Mouse (Mus musculus): ENCODE measurements around the gene Gm49378. TPM values are rescaled to one million over a fixed set of nuclear protein-coding genes. Genes with fewer than 3 reads are reported as not detected.

Gene Gm49378
- polyA plus RNA-seq (2014; fragmentation: Illumina TruSeq; extraction: RNeasy Lipid Tissue Mini Kit (QIAGEN cat#74804); ENCODE audit: low read depth, low replicate concordance): 1.7 TPM

GRCm38 (mm10) chr14:55637795-55638194, at the start of gene Gm49378:
Gene Gm49378 (minus strand): TSS chr14:55637895.

GRCm38 (mm10) chr14:55681160-55682117, 43.7 kb upstream of the Gm49378 start, which contains the start of gene Tinf2:
Gene Tinf2 (minus strand): TSS chr14:55681820.

GRCm38 (mm10) chr14:55671833-55672740, 34.4 kb upstream of the Gm49378 start, which contains the start of the genes Gmpr2 and Nedd8:
Gene Gmpr2 (plus strand): TSS chr14:55671941.
Gene Nedd8 (minus strand): TSS chr14:55672124.

GRCm38 (mm10) chr14:55659960-55660573, 22.4 kb upstream of the Gm49378 start, which contains the start of gene Mdp1:
Gene Mdp1 (minus strand): TSS chr14:55660508.

GRCm38 (mm10) chr14:55649884-55650283, 12.2 kb upstream of the Gm49378 start, which contains the start of gene Tssk4:
Gene Tssk4 (plus strand): TSS chr14:55650184.

GRCm38 (mm10) chr14:55643060-55643907, 5.6 kb upstream of the Gm49378 start, which contains the start of gene Tm9sf1:
Gene Tm9sf1 (minus strand): TSS chr14:55643806.

GRCm38 (mm10) chr14:55635523-55636007, 2.1 kb downstream of the Gm49378 start, which contains the start of gene Ipo4:
Gene Ipo4 (minus strand): TSS chr14:55635957.

GRCm38 (mm10) chr14:55617822-55618221, 19.9 kb downstream of the Gm49378 start, which contains the start of gene Rec8:
Gene Rec8 (plus strand): TSS chr14:55618037.

GRCm38 (mm10) chr14:55603271-55603632, 34.4 kb downstream of the Gm49378 start, which contains the start of gene Irf9:
Gene Irf9 (plus strand): TSS chr14:55603571.

GRCm38 (mm10) chr14:55591331-55591891, 46.3 kb downstream of the Gm49378 start, which contains the start of gene Rnf31:
Gene Rnf31 (plus strand): TSS chr14:55591708.

GRCm38 (mm10) chr14:55590748-55591330, 46.9 kb downstream of the Gm49378 start, which contains the start of gene Psme2:
Gene Psme2 (minus strand): TSS chr14:55591113.

GRCm38 (mm10) chr14:55584702-55585565, 52.8 kb downstream of the Gm49378 start, which contains the start of gene Emc9:
Gene Emc9 (minus strand): TSS chr14:55585302.

Other genes with a start within 250 kb of the Gm49378 start
- 46.8 TPM for gene Dhrs4, start 159.1 kb downstream of the Gm49378 start, polyA plus RNA-seq (2014; fragmentation: Illumina TruSeq; extraction: RNeasy Lipid Tissue Mini Kit (QIAGEN cat#74804); ENCODE audit: low read depth, low replicate concordance)
- not detected for gene Carmil3, start 147.2 kb downstream of the Gm49378 start, polyA plus RNA-seq (2014; fragmentation: Illumina TruSeq; extraction: RNeasy Lipid Tissue Mini Kit (QIAGEN cat#74804); ENCODE audit: low read depth, low replicate concordance)
- gene Cpne6, start 127.5 kb downstream of the Gm49378 start, polyA plus RNA-seq (2014; fragmentation: Illumina TruSeq; extraction: RNeasy Lipid Tissue Mini Kit (QIAGEN cat#74804); ENCODE audit: low read depth, low replicate concordance): not detected
- not detected for gene Nrl, start 112.9 kb downstream of the Gm49378 start, polyA plus RNA-seq (2014; fragmentation: Illumina TruSeq; extraction: RNeasy Lipid Tissue Mini Kit (QIAGEN cat#74804); ENCODE audit: low read depth, low replicate concordance)
- 4.3 TPM for gene Pck2, start 97.6 kb downstream of the Gm49378 start, polyA plus RNA-seq (2014; fragmentation: Illumina TruSeq; extraction: RNeasy Lipid Tissue Mini Kit (QIAGEN cat#74804); ENCODE audit: low read depth, low replicate concordance)
- gene Dcaf11, start 77.9 kb downstream of the Gm49378 start, polyA plus RNA-seq (2014; fragmentation: Illumina TruSeq; extraction: RNeasy Lipid Tissue Mini Kit (QIAGEN cat#74804); ENCODE audit: low read depth, low replicate concordance): 19.7 TPM
- gene A730061H03Rik, start 77.5 kb downstream of the Gm49378 start, polyA plus RNA-seq (2014; fragmentation: Illumina TruSeq; extraction: RNeasy Lipid Tissue Mini Kit (QIAGEN cat#74804); ENCODE audit: low read depth, low replicate concordance): not detected
- gene Fitm1, start 62.3 kb downstream of the Gm49378 start, polyA plus RNA-seq (2014; fragmentation: Illumina TruSeq; extraction: RNeasy Lipid Tissue Mini Kit (QIAGEN cat#74804); ENCODE audit: low read depth, low replicate concordance): not detected
- 266 TPM for gene Psme1, start 59.8 kb downstream of the Gm49378 start, polyA plus RNA-seq (2014; fragmentation: Illumina TruSeq; extraction: RNeasy Lipid Tissue Mini Kit (QIAGEN cat#74804); ENCODE audit: low read depth, low replicate concordance)
- gene Emc9, start 52.6 kb downstream of the Gm49378 start, polyA plus RNA-seq (2014; fragmentation: Illumina TruSeq; extraction: RNeasy Lipid Tissue Mini Kit (QIAGEN cat#74804); ENCODE audit: low read depth, low replicate concordance): 10.2 TPM
- 161 TPM for gene Psme2, start 46.8 kb downstream of the Gm49378 start, polyA plus RNA-seq (2014; fragmentation: Illumina TruSeq; extraction: RNeasy Lipid Tissue Mini Kit (QIAGEN cat#74804); ENCODE audit: low read depth, low replicate concordance)
- gene Rnf31, start 46.2 kb downstream of the Gm49378 start, polyA plus RNA-seq (2014; fragmentation: Illumina TruSeq; extraction: RNeasy Lipid Tissue Mini Kit (QIAGEN cat#74804); ENCODE audit: low read depth, low replicate concordance): 6.4 TPM
- 44.9 TPM for gene Irf9, start 34.3 kb downstream of the Gm49378 start, polyA plus RNA-seq (2014; fragmentation: Illumina TruSeq; extraction: RNeasy Lipid Tissue Mini Kit (QIAGEN cat#74804); ENCODE audit: low read depth, low replicate concordance)
- gene Rec8, start 19.9 kb downstream of the Gm49378 start, polyA plus RNA-seq (2014; fragmentation: Illumina TruSeq; extraction: RNeasy Lipid Tissue Mini Kit (QIAGEN cat#74804); ENCODE audit: low read depth, low replicate concordance): 2.4 TPM
- 13.4 TPM for gene Ipo4, start 1.9 kb downstream of the Gm49378 start, polyA plus RNA-seq (2014; fragmentation: Illumina TruSeq; extraction: RNeasy Lipid Tissue Mini Kit (QIAGEN cat#74804); ENCODE audit: low read depth, low replicate concordance)
- gene Tm9sf1, start 5.9 kb upstream of the Gm49378 start, polyA plus RNA-seq (2014; fragmentation: Illumina TruSeq; extraction: RNeasy Lipid Tissue Mini Kit (QIAGEN cat#74804); ENCODE audit: low read depth, low replicate concordance): 48.9 TPM
- not detected for gene Tssk4, start 12.3 kb upstream of the Gm49378 start, polyA plus RNA-seq (2014; fragmentation: Illumina TruSeq; extraction: RNeasy Lipid Tissue Mini Kit (QIAGEN cat#74804); ENCODE audit: low read depth, low replicate concordance)
- 32.2 TPM for gene Mdp1, start 22.6 kb upstream of the Gm49378 start, polyA plus RNA-seq (2014; fragmentation: Illumina TruSeq; extraction: RNeasy Lipid Tissue Mini Kit (QIAGEN cat#74804); ENCODE audit: low read depth, low replicate concordance)
- 44.1 TPM for gene Gmpr2, start 34.0 kb upstream of the Gm49378 start, polyA plus RNA-seq (2014; fragmentation: Illumina TruSeq; extraction: RNeasy Lipid Tissue Mini Kit (QIAGEN cat#74804); ENCODE audit: low read depth, low replicate concordance)
- gene Nedd8, start 34.2 kb upstream of the Gm49378 start, polyA plus RNA-seq (2014; fragmentation: Illumina TruSeq; extraction: RNeasy Lipid Tissue Mini Kit (QIAGEN cat#74804); ENCODE audit: low read depth, low replicate concordance): 81.5 TPM
- gene Tinf2, start 43.9 kb upstream of the Gm49378 start, polyA plus RNA-seq (2014; fragmentation: Illumina TruSeq; extraction: RNeasy Lipid Tissue Mini Kit (QIAGEN cat#74804); ENCODE audit: low read depth, low replicate concordance): 10.6 TPM
- not detected for gene Tgm1, start 76.0 kb upstream of the Gm49378 start, polyA plus RNA-seq (2014; fragmentation: Illumina TruSeq; extraction: RNeasy Lipid Tissue Mini Kit (QIAGEN cat#74804); ENCODE audit: low read depth, low replicate concordance)
- 0.47 TPM for gene Rabggta, start 84.4 kb upstream of the Gm49378 start, polyA plus RNA-seq (2014; fragmentation: Illumina TruSeq; extraction: RNeasy Lipid Tissue Mini Kit (QIAGEN cat#74804); ENCODE audit: low read depth, low replicate concordance)
- 15.6 TPM for gene Dhrs1, start 107.8 kb upstream of the Gm49378 start, polyA plus RNA-seq (2014; fragmentation: Illumina TruSeq; extraction: RNeasy Lipid Tissue Mini Kit (QIAGEN cat#74804); ENCODE audit: low read depth, low replicate concordance)
- gene Nop9, start 107.8 kb upstream of the Gm49378 start, polyA plus RNA-seq (2014; fragmentation: Illumina TruSeq; extraction: RNeasy Lipid Tissue Mini Kit (QIAGEN cat#74804); ENCODE audit: low read depth, low replicate concordance): 6.7 TPM
- gene Cideb, start 120.6 kb upstream of the Gm49378 start, polyA plus RNA-seq (2014; fragmentation: Illumina TruSeq; extraction: RNeasy Lipid Tissue Mini Kit (QIAGEN cat#74804); ENCODE audit: low read depth, low replicate concordance): not detected
- not detected for gene Ltb4r2, start 123.5 kb upstream of the Gm49378 start, polyA plus RNA-seq (2014; fragmentation: Illumina TruSeq; extraction: RNeasy Lipid Tissue Mini Kit (QIAGEN cat#74804); ENCODE audit: low read depth, low replicate concordance)
- gene Ltb4r1, start 128.1 kb upstream of the Gm49378 start, polyA plus RNA-seq (2014; fragmentation: Illumina TruSeq; extraction: RNeasy Lipid Tissue Mini Kit (QIAGEN cat#74804); ENCODE audit: low read depth, low replicate concordance): 0.41 TPM
- gene Adcy4, start 146.2 kb upstream of the Gm49378 start, polyA plus RNA-seq (2014; fragmentation: Illumina TruSeq; extraction: RNeasy Lipid Tissue Mini Kit (QIAGEN cat#74804); ENCODE audit: low read depth, low replicate concordance): 1.1 TPM
- not detected for gene Ripk3, start 151.0 kb upstream of the Gm49378 start, polyA plus RNA-seq (2014; fragmentation: Illumina TruSeq; extraction: RNeasy Lipid Tissue Mini Kit (QIAGEN cat#74804); ENCODE audit: low read depth, low replicate concordance)
- 2.6 TPM for gene Nfatc4, start 185.2 kb upstream of the Gm49378 start, polyA plus RNA-seq (2014; fragmentation: Illumina TruSeq; extraction: RNeasy Lipid Tissue Mini Kit (QIAGEN cat#74804); ENCODE audit: low read depth, low replicate concordance)
- gene Nynrin, start 216.1 kb upstream of the Gm49378 start, polyA plus RNA-seq (2014; fragmentation: Illumina TruSeq; extraction: RNeasy Lipid Tissue Mini Kit (QIAGEN cat#74804); ENCODE audit: low read depth, low replicate concordance): 0.41 TPM
- gene Cbln3, start 246.5 kb upstream of the Gm49378 start, polyA plus RNA-seq (2014; fragmentation: Illumina TruSeq; extraction: RNeasy Lipid Tissue Mini Kit (QIAGEN cat#74804); ENCODE audit: low read depth, low replicate concordance): not detected
- 9.7 TPM for gene Khnyn, start 247.1 kb upstream of the Gm49378 start, polyA plus RNA-seq (2014; fragmentation: Illumina TruSeq; extraction: RNeasy Lipid Tissue Mini Kit (QIAGEN cat#74804); ENCODE audit: low read depth, low replicate concordance)

All from adrenal gland, adult 10 weeks (tissue).